Mouse (Mus musculus) forebrain, embryonic 15.5 days (tissue): ENCODE data around the gene Sohlh2. TPM values are rescaled to one million over a fixed set of nuclear protein-coding genes. Genes with fewer than 3 reads are reported as not detected.

ENCODE experiments used
- ATAC-seq: fragments of 200-750 bp; cut with Nextera tagmentation; replicated peaks from 2 replicates; pipeline ENCODE4 v1.8.0; 2017; ENCODE audit warnings: mild to moderate bottlenecking, moderate TSS enrichment, moderate library complexity
- H3K27ac ChIP-seq: fragments of 300-500 bp; sonication (generic); replicated peaks from 2 replicates; pipeline ENCODE4 v1.5.1; 2015; ENCODE audit warnings: mild to moderate bottlenecking, inconsistent platforms
- H3K27me3 ChIP-seq: fragments of 300-500 bp; sonication (generic); 2 replicates; pipeline ENCODE4 v1.6.1; 2015; ENCODE audit warnings: inconsistent platforms
- H3K36me3 ChIP-seq: fragments of 300-500 bp; sonication (generic); 2 replicates; pipeline ENCODE4 v1.6.1; 2015; ENCODE audit warnings: mild to moderate bottlenecking, inconsistent platforms
- H3K4me1 ChIP-seq: fragments of 300-500 bp; sonication (generic); 2 replicates; pipeline ENCODE4 v1.6.1; 2015; ENCODE audit warnings: inconsistent platforms
- H3K4me2 ChIP-seq: fragments of 300-500 bp; sonication (generic); replicated peaks from 2 replicates; pipeline ENCODE4 v1.6.1; 2015; ENCODE audit warnings: mild to moderate bottlenecking, inconsistent platforms
- H3K4me3 ChIP-seq: fragments of 300-500 bp; sonication (generic); 2 replicates; pipeline ENCODE4 v1.5.1; 2015; ENCODE audit warnings: mild to moderate bottlenecking, inconsistent platforms
- H3K9ac ChIP-seq: fragments of 300-500 bp; sonication (generic); replicated peaks from 2 replicates; pipeline ENCODE4 v1.6.1; 2015; ENCODE audit warnings: mild to moderate bottlenecking, inconsistent platforms
- H3K9me3 ChIP-seq: fragments of 300-500 bp; sonication (generic); 2 replicates; pipeline ENCODE4 v1.6.1; 2016; ENCODE audit warnings: inconsistent platforms
- WGBS: fragments of 180-500 bp; shearing (Covaris S2); methylation state at CpG from one replicate; pipeline ENCODE4 v1.1.7; 2015; ENCODE audit warnings: mixed read lengths; 5-methylcytosine and 5-hydroxymethylcytosine counted together
- polyA plus RNA-seq: library from polyadenylated mRNA; unstranded; fragments of >200 nt; fragmentation: Nextera tagmentation; extraction: Ambion mirVana; gene quantifications from 2 replicates; pipeline ENCODE4 v1.2.1, GENCODE M21; 2015

Gene Sohlh2
- not detected in 2 replicates for polyA plus RNA-seq

DNA sequence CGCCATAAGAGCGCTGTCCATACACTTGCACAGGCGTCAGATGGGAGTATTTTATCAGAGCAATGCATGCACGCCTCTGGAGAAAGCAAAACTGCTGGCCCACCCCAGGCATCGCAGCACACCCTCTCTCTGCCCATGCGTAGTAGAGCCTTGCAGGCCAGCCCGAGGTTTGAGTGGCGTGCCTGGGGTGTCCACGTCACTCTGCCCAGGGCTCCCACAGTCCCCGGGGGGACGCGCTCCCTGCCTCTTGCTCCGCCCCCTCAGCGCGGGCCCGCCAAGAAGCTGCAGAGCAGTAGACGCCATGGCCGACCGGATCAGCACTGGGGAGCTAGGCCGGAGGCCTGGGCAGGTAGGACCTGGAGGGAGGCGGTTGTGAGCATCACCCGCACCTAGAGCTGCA is at the start of gene Sohlh2:
Gene Sohlh2 (plus strand): TSS at position 263 of the 400 bp plus-strand sequence.
- H3K4me1 ChIP-seq, result no peaks in the 10 kb centered on the region
- ATAC-seq, result no peak
- no peak within 1 kb of the TSS for H3K4me2 ChIP-seq
- H3K27me3 ChIP-seq, result no peaks in the 10 kb centered on the region
- no peaks in the 10 kb centered on the region for H3K9me3 ChIP-seq
- H3K36me3 ChIP-seq, result no peaks in the 10 kb centered on the region
- H3K27ac ChIP-seq, result no peak within 1 kb of the TSS
- no peak within 1 kb of the TSS for H3K4me3 ChIP-seq
- no peak within 1 kb of the TSS for H3K9ac ChIP-seq
- WGBS, result 95% methylated on average over 22 of the region's 22 CpGs

DNA sequence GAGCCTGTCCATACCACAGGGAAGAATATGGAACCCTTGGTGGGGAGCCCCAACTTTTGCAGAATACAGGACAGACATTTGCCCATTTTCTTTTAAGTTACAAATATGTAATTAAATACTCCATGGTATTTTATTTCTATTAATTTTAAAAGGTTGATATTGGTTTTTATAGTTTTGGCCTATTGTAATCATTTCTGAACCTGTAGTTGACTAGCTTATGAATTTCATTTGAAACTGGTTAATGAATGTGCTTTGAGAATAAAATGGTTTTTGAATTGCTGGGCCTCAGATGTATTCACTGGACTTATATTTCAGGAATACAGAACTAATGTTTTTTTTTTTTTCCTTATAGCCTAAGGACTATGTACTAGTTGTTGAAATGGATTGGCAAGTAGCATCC is 44.8 kb upstream of the Sohlh2 start, which contains the start of gene Ccdc169:
Gene Ccdc169 (plus strand): TSS at position 301 of the 400 bp plus-strand sequence.
- H3K9ac ChIP-seq, result no peak within 1 kb of the TSS
- H3K4me3 ChIP-seq, result no peak within 1 kb of the TSS
- H3K36me3 ChIP-seq, result peaks cover 31% of the 10 kb centered on the region
- no peaks in the 10 kb centered on the region for H3K27me3 ChIP-seq
- H3K9me3 ChIP-seq, result no peaks in the 10 kb centered on the region
- H3K4me2 ChIP-seq, result no peak within 1 kb of the TSS
- H3K4me1 ChIP-seq, result no peaks in the 10 kb centered on the region
- no peak for ATAC-seq
- H3K27ac ChIP-seq, result no peak within 1 kb of the TSS

DNA sequence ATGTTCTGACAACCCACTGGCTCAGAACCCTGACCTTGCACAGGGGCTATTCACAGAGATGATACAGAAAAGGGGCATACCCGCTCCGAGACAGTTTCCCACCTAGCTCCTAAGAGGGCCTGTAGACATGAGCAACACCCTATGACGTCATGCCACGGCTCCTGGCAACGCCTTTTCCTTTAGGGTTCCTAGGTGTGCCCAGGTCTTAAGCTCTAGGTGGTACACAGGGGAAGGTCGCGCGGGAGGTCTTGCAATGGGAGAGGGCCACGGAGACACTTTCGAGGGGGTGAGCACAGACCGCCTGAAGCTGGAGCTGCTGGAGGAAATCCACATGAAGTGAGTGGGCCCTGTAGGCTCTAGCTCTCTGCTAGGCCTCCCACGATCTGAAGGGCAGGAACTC is 42.0 kb upstream of the Sohlh2 start:
- ATAC-seq, result no peak
- WGBS, result 90% methylated on average over 12 of the region's 12 CpGs

DNA sequence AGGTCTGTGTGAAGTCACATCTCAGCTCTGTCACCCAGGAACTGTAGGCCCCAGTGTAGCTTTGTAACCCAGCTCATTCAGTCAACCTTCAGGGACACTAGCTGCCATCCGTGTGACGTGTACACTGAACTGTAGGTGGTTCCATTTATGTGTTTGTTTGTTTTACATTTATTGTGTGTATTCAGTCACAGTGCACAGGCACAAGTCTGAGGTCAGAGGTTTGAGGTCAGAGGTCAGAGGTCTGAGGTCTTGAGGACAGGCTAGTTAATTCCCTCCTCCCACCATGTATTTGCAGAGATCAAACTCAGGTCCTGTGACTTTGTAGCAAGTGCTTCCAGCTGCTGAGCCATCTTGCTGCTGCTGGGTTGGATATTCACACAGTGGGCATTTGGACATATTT is 40.4 kb upstream of the Sohlh2 start:
- Histone ChIP-seq H3K4me2 (no peak overlapping the region), H3K9ac (no peak overlapping the region), H3K36me3 (peaks cover 8% of the 10 kb centered on the region), H3K9me3 (no peaks in the 10 kb centered on the region), H3K27ac (no peak overlapping the region), H3K4me1 (no peaks in the 10 kb centered on the region), H3K4me3 (no peak overlapping the region), H3K27me3 (no peaks in the 10 kb centered on the region)
- no peak for ATAC-seq
- 81% methylated on average over 2 of the region's 2 CpGs for WGBS

More for the DNA sequence above, 42.0 kb upstream of the Sohlh2 start:
- Histone ChIP-seq H3K27me3 (no peaks in the 10 kb centered on the region), H3K27ac (no peak overlapping the region), H3K9ac (no peak overlapping the region), H3K4me3 (no peak overlapping the region), H3K9me3 (no peaks in the 10 kb centered on the region), H3K4me1 (no peaks in the 10 kb centered on the region), H3K36me3 (peaks cover 19% of the 10 kb centered on the region), H3K4me2 (no peak overlapping the region)

DNA sequence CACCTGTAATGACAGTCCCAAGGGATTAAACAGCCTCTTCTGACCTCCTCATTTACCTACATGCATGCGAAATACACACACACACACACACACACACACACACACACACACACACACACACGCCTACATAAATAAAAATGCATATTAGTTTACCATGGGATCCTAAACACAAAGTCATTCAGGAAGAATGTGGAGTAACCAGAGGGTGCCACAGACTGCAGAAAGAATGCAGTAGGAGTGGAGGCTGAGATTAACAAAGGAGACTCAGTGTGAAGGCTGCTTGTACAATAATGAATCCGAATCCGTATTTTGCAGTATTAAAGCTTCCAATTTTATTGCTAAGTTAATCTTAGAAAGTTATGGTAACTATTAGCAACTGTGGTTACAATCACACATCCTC is 36.9 kb upstream of the Sohlh2 start:
- H3K36me3 ChIP-seq, result no peaks in the 10 kb centered on the region
- H3K4me3 ChIP-seq, result no peak overlapping the region
- ATAC-seq, result no peak
- 64% methylated on average over 4 of the region's 4 CpGs for WGBS
- no peaks in the 10 kb centered on the region for H3K4me1 ChIP-seq
- H3K27me3 ChIP-seq, result no peaks in the 10 kb centered on the region
- H3K27ac ChIP-seq, result no peak overlapping the region
- H3K4me2 ChIP-seq, result no peak overlapping the region
- no peaks in the 10 kb centered on the region for H3K9me3 ChIP-seq
- no peak overlapping the region for H3K9ac ChIP-seq

DNA sequence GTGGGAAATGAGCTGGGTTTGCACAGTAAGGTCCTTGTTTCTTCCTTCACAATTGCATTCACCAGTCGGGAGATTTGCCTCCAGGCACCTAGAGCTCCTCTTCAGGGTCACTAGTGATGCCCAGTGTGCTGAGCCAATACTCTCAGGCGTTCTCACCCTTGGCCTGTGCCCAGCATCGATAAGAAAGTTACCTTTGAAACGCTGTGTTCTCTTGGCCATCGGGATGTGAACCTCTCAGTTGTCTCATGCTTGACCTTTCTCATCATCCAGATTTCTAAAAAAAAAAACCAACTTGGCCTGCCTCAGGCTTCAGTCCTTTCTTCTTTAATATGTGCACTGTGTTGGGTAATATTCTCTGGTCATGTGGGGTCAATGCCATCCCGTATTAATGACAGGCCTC is 35.4 kb upstream of the Sohlh2 start:
- Histone ChIP-seq H3K4me2 (no peak overlapping the region), H3K36me3 (no peaks in the 10 kb centered on the region), H3K9me3 (no peaks in the 10 kb centered on the region), H3K4me3 (no peak overlapping the region), H3K4me1 (no peaks in the 10 kb centered on the region), H3K27ac (no peak overlapping the region), H3K9ac (no peak overlapping the region), H3K27me3 (no peaks in the 10 kb centered on the region)
- 77% methylated on average over 6 of the region's 6 CpGs for WGBS
- ATAC-seq, result no peak

DNA sequence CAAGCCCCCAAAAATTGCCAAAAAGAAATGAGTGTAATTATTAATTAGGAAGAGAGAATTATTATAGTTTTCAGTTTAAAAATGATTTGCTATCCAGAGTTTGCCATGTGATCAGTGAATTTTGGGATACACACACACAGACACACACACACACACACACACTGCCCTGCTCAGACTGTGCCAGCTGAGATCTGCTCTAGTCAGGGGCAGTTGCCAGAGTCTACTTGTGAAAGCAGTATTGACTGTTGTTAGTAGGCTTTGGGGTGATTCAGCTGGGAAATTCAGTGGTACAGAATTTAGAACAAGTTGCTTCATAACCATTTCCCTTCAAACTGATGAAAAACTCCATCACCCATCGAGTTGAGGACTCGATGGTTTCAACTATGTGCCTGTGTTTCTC is 34.7 kb upstream of the Sohlh2 start:
- ATAC-seq, result no peak
- no peaks in the 10 kb centered on the region for H3K4me1 ChIP-seq
- H3K4me2 ChIP-seq, result no peak overlapping the region
- no peak overlapping the region for H3K9ac ChIP-seq
- no peaks in the 10 kb centered on the region for H3K36me3 ChIP-seq
- H3K27me3 ChIP-seq, result no peaks in the 10 kb centered on the region
- H3K9me3 ChIP-seq, result no peaks in the 10 kb centered on the region
- no peak overlapping the region for H3K4me3 ChIP-seq
- H3K27ac ChIP-seq, result no peak overlapping the region
- 89% methylated on average over 2 of the region's 2 CpGs for WGBS

DNA sequence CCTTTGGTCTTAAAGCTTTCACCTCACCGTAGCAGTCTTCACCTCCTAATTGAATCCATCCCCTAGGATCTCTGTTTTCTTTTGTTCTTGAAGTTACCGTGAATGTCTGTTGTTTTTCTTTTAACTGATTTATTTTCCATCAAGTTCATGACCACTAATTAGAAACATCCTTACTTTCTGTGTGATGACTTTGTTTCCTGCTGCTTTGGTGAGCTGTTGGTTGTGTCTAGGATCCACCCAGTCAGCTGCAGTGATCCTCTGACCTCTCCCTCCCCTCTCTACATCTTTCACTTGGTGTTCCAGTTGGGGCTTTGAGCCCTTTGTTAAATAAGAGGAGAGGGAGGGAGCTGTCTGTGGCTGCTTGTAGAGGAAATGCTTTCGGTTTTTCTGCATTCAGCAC is 33.7 kb upstream of the Sohlh2 start:
- H3K27me3 ChIP-seq, result no peaks in the 10 kb centered on the region
- no peak overlapping the region for H3K27ac ChIP-seq
- H3K9me3 ChIP-seq, result no peaks in the 10 kb centered on the region
- WGBS, result 26% methylated on average over 3 of the region's 3 CpGs
- no peak overlapping the region for H3K9ac ChIP-seq
- no peak for ATAC-seq
- no peak overlapping the region for H3K4me3 ChIP-seq
- no peaks in the 10 kb centered on the region for H3K4me1 ChIP-seq
- no peak overlapping the region for H3K4me2 ChIP-seq
- no peaks in the 10 kb centered on the region for H3K36me3 ChIP-seq

DNA sequence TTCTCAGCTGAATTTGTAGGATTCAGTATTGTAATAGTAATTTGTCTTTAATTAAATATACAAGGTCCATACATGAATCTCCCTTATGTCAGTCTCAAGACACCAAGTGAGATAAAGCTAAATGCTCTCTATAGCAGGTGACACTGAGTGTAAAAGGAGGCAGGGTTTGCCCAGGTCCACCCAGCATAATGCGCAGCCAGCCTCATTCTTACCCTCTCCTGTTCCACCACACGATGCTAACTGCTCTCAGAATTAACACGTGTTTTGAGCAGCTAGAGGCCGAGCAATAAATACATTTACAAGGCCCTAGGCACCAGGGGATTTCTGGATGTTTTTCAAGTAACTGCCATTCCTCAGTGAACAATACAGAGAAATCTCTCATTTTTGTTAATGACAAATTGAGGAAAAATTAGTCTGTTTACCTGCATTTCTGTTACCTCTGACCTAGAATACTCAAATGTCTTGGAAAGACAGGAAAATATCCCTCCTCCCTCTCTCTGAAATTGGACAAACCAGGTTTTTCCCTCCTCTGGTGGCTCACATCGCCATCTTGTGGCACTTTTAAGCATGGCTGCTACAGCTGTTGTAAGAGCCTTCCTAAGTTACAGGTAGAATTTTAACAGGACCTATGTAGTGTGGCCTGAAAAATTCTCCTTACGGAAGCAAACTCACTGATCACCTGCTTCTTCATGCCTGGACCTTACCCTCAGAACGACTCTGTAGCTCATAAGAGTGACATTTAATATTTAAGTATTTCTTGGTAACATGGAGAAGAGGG is 30.0 kb upstream of the Sohlh2 start:
- H3K36me3 ChIP-seq, result no peaks in the 10 kb centered on the region
- H3K9me3 ChIP-seq, result no peaks in the 10 kb centered on the region
- H3K27ac ChIP-seq, result no peak overlapping the region
- no peak overlapping the region for H3K4me2 ChIP-seq
- H3K9ac ChIP-seq, result no peak overlapping the region
- WGBS, result 49% methylated on average over 7 of the region's 7 CpGs
- H3K4me3 ChIP-seq, result no peak overlapping the region
- peak; percentile 47 for ATAC-seq
- no peaks in the 10 kb centered on the region for H3K4me1 ChIP-seq
- no peaks in the 10 kb centered on the region for H3K27me3 ChIP-seq

DNA sequence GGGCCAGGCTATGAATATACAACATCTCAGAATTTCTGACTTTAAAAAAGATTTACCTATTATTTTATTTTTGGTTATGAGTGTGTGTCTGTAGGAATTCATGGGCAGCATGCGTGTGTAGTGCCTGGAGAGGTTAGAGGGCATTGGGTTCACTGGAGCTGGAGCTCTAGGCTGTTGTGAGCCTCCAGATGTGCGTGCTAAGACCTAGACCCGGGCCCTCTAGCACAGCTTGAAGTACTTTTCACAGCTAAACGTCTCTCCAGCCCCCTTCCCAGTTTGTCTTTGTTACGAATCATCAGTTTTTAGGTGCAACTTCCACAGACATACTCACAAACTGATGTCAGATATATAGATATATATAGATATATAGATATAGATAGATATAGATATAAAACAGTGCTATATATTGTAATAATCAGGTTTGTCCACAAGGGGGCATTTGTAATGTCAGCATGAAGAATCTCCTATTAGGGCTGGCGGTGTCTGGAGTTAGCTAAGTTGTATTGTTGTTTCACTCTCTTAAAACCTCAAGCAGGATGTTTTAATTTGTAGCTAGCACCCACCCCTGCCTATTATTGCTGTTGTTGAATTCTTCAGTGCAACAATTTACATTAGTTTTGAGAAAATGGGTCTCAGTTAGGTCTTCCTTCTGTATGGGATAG is 29.0 kb upstream of the Sohlh2 start:
- Histone ChIP-seq H3K4me3 (no peak overlapping the region), H3K36me3 (no peaks in the 10 kb centered on the region), H3K9me3 (no peaks in the 10 kb centered on the region), H3K27ac (no peak overlapping the region), H3K27me3 (no peaks in the 10 kb centered on the region), H3K9ac (no peak overlapping the region), H3K4me2 (no peak overlapping the region), H3K4me1 (no peaks in the 10 kb centered on the region)
- WGBS, result 69% methylated on average over 6 of the region's 6 CpGs
- no peak for ATAC-seq

DNA sequence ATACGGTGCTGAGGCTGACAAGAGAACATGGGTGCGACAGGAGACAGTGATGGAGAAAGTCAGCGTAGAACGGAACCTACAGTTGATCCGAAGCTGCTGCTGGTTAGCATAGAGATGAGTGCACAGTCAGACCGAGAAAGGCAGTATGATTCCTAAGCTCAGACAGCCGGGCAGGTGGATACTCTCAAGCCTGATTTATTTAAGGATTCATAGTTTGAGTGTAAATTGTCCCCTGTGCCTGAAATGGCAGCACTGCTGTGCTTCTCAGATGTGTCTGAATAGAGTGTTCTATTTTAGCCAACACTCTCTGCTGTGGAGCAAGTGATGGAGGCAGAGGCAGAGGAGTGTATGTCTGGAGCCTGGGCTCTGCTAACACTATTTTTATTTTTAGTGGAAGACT is 27.7 kb upstream of the Sohlh2 start:
- no peak overlapping the region for H3K4me3 ChIP-seq
- no peak overlapping the region for H3K9ac ChIP-seq
- H3K4me2 ChIP-seq, result no peak overlapping the region
- H3K9me3 ChIP-seq, result no peaks in the 10 kb centered on the region
- H3K27ac ChIP-seq, result no peak overlapping the region
- ATAC-seq, result no peak
- 90% methylated on average over 7 of the region's 7 CpGs for WGBS
- no peaks in the 10 kb centered on the region for H3K27me3 ChIP-seq
- no peaks in the 10 kb centered on the region for H3K4me1 ChIP-seq
- H3K36me3 ChIP-seq, result no peaks in the 10 kb centered on the region

DNA sequence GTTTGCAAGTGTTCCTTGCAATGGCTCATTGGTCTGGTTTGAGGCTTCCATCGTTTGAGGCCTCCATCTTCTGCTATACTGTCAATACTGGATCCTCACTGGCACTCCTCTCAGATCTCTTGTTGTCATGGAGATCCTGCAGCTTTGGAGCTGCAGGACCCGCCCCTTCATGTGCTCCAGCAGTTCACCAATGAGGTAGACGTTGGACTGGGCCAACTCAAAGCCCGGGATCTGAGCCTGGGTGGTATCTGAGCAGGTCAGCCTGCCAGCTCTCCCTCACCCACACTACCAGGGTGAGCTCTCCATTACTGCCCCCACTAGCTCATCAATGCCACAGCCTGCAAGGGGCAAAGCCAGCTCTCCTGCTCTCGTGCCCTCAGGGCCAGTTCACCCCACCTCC is 24.4 kb upstream of the Sohlh2 start:
- H3K9me3 ChIP-seq, result no peaks in the 10 kb centered on the region
- peak; percentile 47; the same call in 1 of the 2 replicates for ATAC-seq
- H3K4me1 ChIP-seq, result no peaks in the 10 kb centered on the region
- no peak overlapping the region for H3K9ac ChIP-seq
- no peak overlapping the region for H3K4me3 ChIP-seq
- H3K4me2 ChIP-seq, result no peak overlapping the region
- no peak overlapping the region for H3K27ac ChIP-seq
- 46% methylated on average over 5 of the region's 5 CpGs for WGBS
- H3K36me3 ChIP-seq, result no peaks in the 10 kb centered on the region
- no peaks in the 10 kb centered on the region for H3K27me3 ChIP-seq
